Mouse (Mus musculus) intestine, embryonic 15.5 days (tissue): ENCODE measurements at regions not wholly inside any gene's neighbourhood (a gene's known extent, or its start where the extent isn't known, plus 50 kb on each side); places are given as distances from the start of the nearest gene placed in this dataset.
A peak's percentile ranks its signal among the peaks of the same experiment; 100 is the strongest.

Experiments
- ATAC-seq: fragments of 200-750 bp; cut with Nextera tagmentation; 2 replicates; pipeline ENCODE4 v1.8.0; 2017; ENCODE audit warnings: moderate TSS enrichment, moderate library complexity
- H3K27ac ChIP-seq: fragments of 300-500 bp; sonication (generic); 2 replicates; pipeline ENCODE4 v1.5.1; 2015; ENCODE audit warnings: mild to moderate bottlenecking, inconsistent platforms
- H3K27me3 ChIP-seq: fragments of 300-500 bp; sonication (generic); replicated peaks from 2 replicates; pipeline ENCODE4 v1.6.1; 2015; ENCODE audit warnings: inconsistent platforms
- H3K36me3 ChIP-seq: fragments of 300-500 bp; sonication (generic); 2 replicates; pipeline ENCODE4 v1.6.1; 2015; ENCODE audit warnings: inconsistent platforms
- H3K4me1 ChIP-seq: fragments of 300-500 bp; sonication (generic); replicated peaks from 2 replicates; pipeline ENCODE4 v1.6.1; 2015; ENCODE audit warnings: inconsistent platforms
- H3K4me2 ChIP-seq: fragments of 300-500 bp; sonication (generic); replicated peaks from 2 replicates; pipeline ENCODE4 v1.6.1; 2015; ENCODE audit warnings: mild to moderate bottlenecking, inconsistent platforms
- H3K4me3 ChIP-seq: fragments of 300-500 bp; sonication (generic); replicated peaks from 2 replicates; pipeline ENCODE4 v1.5.1; 2015; ENCODE audit warnings: inconsistent platforms
- H3K9ac ChIP-seq: fragments of 300-500 bp; sonication (generic); 2 replicates; pipeline ENCODE4 v1.6.1; 2015; ENCODE audit warnings: inconsistent platforms
- H3K9me3 ChIP-seq: fragments of 300-500 bp; sonication (generic); 2 replicates; pipeline ENCODE4 v1.6.1; 2016; ENCODE audit warnings: inconsistent platforms
- WGBS: fragments of 180-500 bp; shearing (Covaris S2); methylation state at CpG from one replicate; pipeline ENCODE4 v1.1.7; 2015; 5-methylcytosine and 5-hydroxymethylcytosine counted together

DNA sequence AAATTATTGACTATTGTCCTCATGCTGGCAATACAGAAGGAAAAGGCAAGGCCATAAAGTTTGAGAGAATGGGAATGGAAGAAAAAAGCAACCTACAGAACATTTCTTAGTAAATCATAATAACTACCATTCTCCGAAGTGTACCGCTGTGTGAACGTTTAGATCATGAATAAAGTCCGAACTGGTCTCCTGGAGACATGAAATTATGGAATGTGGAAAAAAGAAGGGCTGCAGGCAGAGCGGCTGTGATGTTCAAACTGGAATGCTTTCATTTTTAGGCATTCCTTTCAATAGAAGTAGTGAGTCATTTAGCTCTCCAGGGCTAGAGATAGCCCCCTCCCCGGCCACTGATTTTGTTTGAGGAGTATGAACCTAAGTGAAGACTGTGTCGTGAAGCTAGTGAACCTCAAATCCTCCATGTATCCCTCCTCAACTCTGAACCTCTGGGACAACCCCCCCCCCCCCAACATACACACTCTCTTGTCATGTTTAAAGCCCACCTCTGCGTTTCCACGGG is 202.9 kb upstream of the Krr1 start:
- ATAC-seq: no peak
- no peak overlapping the region for H3K4me3 ChIP-seq
- H3K4me2 ChIP-seq: no peak overlapping the region
- no peaks in the 10 kb centered on the region for H3K36me3 ChIP-seq
- H3K27ac ChIP-seq: no peak overlapping the region
- no peak overlapping the region for H3K9ac ChIP-seq
- H3K27me3 ChIP-seq: no peaks in the 10 kb centered on the region
- peaks cover 2% of the 10 kb centered on the region; the same call in 1 of the 2 replicates for H3K4me1 ChIP-seq
- WGBS: 64% methylated on average over 9 of the region's 9 CpGs
- no peaks in the 10 kb centered on the region for H3K9me3 ChIP-seq

DNA sequence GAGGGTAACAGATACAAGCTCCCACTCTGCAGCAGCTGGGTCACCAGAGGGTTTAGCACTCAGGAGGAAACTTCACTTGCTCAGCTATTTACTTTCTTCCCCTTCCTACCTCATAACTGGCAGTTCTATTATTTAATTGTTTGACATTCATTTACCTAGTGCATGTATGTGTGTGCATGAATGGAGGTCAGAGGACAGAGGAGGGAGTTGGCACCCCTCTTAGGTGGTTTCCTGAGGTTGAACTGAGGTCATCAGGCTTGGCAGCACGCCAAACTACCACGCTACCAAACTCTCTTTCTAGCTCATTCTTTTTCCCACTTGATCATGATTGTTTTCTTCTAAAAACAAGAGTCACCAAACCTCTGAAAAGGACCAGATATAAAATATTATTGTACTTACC is 202.4 kb upstream of the Krr1 start:
- no peaks in the 10 kb centered on the region for H3K36me3 ChIP-seq
- no peak overlapping the region for H3K9ac ChIP-seq
- whole genome bisulfite sequencing: 56% methylated on average over 2 of the region's 2 CpGs
- ATAC-seq: peak; percentile 55; the same call in 1 of the 2 replicates
- H3K4me1 ChIP-seq: peaks cover 2% of the 10 kb centered on the region; the same call in 1 of the 2 replicates
- H3K9me3 ChIP-seq: no peaks in the 10 kb centered on the region
- no peaks in the 10 kb centered on the region for H3K27me3 ChIP-seq
- no peak overlapping the region for H3K27ac ChIP-seq
- H3K4me3 ChIP-seq: no peak overlapping the region
- no peak overlapping the region for H3K4me2 ChIP-seq

DNA sequence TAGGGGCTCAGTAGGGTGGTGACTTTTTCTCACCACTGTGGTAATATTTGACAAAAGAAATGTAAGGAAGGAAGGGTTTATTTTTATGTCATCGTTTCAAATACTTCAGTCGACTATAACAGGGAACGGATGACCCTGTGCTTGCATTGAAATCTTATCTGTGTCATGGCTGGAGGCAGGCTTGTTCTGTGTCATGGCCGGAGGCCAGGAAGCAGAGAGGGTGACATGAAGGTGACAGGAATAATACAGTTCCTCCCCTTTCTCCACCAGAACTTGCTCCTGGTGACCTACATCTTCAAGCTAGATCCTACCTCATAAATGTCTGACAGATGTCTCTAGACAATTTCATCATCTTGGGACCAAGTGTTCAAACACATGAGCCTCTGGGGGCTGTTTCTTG is 201.5 kb upstream of the Krr1 start:
- ATAC-seq: no peak
- Histone ChIP-seq H3K9me3 (no peaks in the 10 kb centered on the region), H3K27me3 (no peaks in the 10 kb centered on the region), H3K4me2 (no peak overlapping the region), H3K4me3 (no peak overlapping the region), H3K27ac (no peak overlapping the region), H3K9ac (no peak overlapping the region), H3K4me1 (peaks cover 2% of the 10 kb centered on the region; the same call in 1 of the 2 replicates), H3K36me3 (no peaks in the 10 kb centered on the region)
- WGBS: 76% methylated on average over 4 of the region's 4 CpGs

DNA sequence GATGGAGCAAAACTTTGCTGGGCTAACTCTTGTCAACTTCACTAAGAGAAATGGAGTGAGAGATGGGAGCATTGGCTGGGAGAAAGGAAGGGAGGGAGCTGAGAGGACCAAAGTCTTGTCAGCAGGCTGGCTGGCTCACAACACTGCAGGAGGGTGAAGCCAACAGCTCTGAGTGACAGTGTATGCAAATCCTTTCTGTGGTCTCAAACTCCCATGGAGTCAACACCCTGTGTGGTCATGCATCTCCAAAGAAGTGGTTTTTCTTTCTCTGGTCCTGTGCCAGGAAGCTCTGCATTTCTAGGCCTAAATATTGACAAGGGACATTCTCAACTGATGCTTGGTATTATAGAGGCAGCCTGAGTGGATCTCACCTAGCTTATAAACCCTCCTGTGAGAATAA is 194.9 kb upstream of the Krr1 start:
- no peak for ATAC-seq
- Histone ChIP-seq H3K9me3 (no peaks in the 10 kb centered on the region), H3K27me3 (no peaks in the 10 kb centered on the region), H3K36me3 (no peaks in the 10 kb centered on the region), H3K27ac (no peak overlapping the region), H3K4me2 (no peak overlapping the region), H3K4me1 (no peaks in the 10 kb centered on the region), H3K9ac (no peak overlapping the region), H3K4me3 (no peak overlapping the region)

DNA sequence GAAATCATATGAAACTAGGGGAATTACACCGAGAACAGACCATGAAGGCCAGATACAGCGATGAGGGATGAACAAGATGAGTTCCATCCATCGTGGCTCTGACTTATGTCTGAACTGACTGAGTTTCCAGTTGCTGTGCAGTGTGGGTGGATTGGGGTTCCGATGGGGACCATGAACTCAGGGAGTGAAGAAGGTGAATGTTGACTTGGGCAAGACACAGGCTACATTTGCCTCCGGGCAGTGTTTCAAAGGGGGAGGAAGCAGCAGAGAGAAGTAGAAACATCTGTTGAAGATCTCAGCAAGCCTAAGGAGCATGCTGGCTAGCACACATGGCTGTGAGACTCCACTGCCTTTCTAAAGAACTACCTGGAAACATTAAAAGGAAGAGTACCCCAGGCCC is 194.4 kb upstream of the Krr1 start:
- Histone ChIP-seq H3K4me2 (no peak overlapping the region), H3K27ac (no peak overlapping the region), H3K4me1 (no peaks in the 10 kb centered on the region), H3K9ac (no peak overlapping the region), H3K36me3 (no peaks in the 10 kb centered on the region), H3K9me3 (no peaks in the 10 kb centered on the region), H3K4me3 (no peak overlapping the region), H3K27me3 (no peaks in the 10 kb centered on the region)
- no peak for ATAC-seq
- 81% methylated on average over 5 of the region's 5 CpGs for WGBS

- 90% methylated on average over 7 of the region's 7 CpGs for WGBS
- Histone ChIP-seq H3K4me3 (no peak overlapping the region), H3K9me3 (no peaks in the 10 kb centered on the region), H3K9ac (no peak overlapping the region), H3K27ac (no peak overlapping the region), H3K4me1 (no peaks in the 10 kb centered on the region), H3K36me3 (no peaks in the 10 kb centered on the region), H3K4me2 (no peak overlapping the region), H3K27me3 (no peaks in the 10 kb centered on the region)
- ATAC-seq: no peak
Observed at GRCm38 (mm10) chr10:111779956-111780355, 192.5 kb upstream of the Krr1 start.

GRCm38 (mm10) chr10:111782195-111782810 is 190.2 kb upstream of the Krr1 start:
- H3K36me3 ChIP-seq: no peaks in the 10 kb centered on the region
- no peak overlapping the region for H3K9ac ChIP-seq
- H3K4me3 ChIP-seq: no peak overlapping the region
- no peak for ATAC-seq
- H3K4me1 ChIP-seq: no peaks in the 10 kb centered on the region
- H3K27me3 ChIP-seq: no peaks in the 10 kb centered on the region
- no peak overlapping the region for H3K27ac ChIP-seq
- H3K4me2 ChIP-seq: no peak overlapping the region
- WGBS: 84% methylated on average over 22 of the region's 22 CpGs
- H3K9me3 ChIP-seq: no peaks in the 10 kb centered on the region

DNA sequence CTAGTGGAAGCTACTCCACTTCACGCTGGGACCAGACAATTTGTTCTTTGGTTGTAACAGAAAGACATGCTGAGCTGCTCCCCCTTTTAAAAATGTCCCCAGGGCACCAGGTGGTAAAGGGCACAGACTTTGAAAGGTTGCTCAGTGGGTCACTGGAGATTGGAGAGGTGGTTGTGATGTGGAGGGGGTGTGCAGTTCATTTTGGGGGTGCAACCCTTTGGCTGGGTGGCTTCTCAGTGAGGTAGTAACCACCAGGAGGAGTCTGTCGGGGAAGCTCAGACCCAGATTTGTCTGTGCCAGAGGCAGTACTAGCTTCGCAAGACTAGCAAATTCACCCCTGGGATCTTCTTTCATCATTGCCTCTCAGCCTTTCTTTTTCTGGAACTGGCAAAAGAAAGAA is 189.0 kb upstream of the Krr1 start:
- 81% methylated on average over 3 of the region's 3 CpGs for WGBS
- no peak for ATAC-seq

GRCm38 (mm10) chr10:111784065-111784853 is 188.2 kb upstream of the Krr1 start:
- Histone ChIP-seq H3K27ac (no peak overlapping the region), H3K4me1 (no peaks in the 10 kb centered on the region), H3K4me2 (no peak overlapping the region), H3K9ac (no peak overlapping the region), H3K36me3 (no peaks in the 10 kb centered on the region), H3K9me3 (no peaks in the 10 kb centered on the region), H3K27me3 (no peaks in the 10 kb centered on the region), H3K4me3 (no peak overlapping the region)
- WGBS: 50% methylated on average over 12 of the region's 12 CpGs
- no peak for ATAC-seq

More for the DNA sequence above, 189.0 kb upstream of the Krr1 start:
- Histone ChIP-seq H3K9ac (no peak overlapping the region), H3K4me1 (no peaks in the 10 kb centered on the region), H3K4me2 (no peak overlapping the region), H3K27ac (no peak overlapping the region), H3K27me3 (no peaks in the 10 kb centered on the region), H3K36me3 (no peaks in the 10 kb centered on the region), H3K4me3 (no peak overlapping the region), H3K9me3 (no peaks in the 10 kb centered on the region)

- no peaks in the 10 kb centered on the region for H3K9me3 ChIP-seq
- no peaks in the 10 kb centered on the region for H3K36me3 ChIP-seq
- no peak overlapping the region for H3K27ac ChIP-seq
- ATAC-seq: no peak
- H3K4me1 ChIP-seq: no peaks in the 10 kb centered on the region
- 58% methylated on average over 9 of the region's 9 CpGs for WGBS
- H3K4me2 ChIP-seq: no peak overlapping the region
- H3K27me3 ChIP-seq: no peaks in the 10 kb centered on the region
- H3K9ac ChIP-seq: no peak overlapping the region
- H3K4me3 ChIP-seq: no peak overlapping the region
Observed at GRCm38 (mm10) chr10:111787175-111787574, 185.3 kb upstream of the Krr1 start.

GRCm38 (mm10) chr10:111789264-111789663 is 183.2 kb upstream of the Krr1 start:
- no peak overlapping the region for H3K27ac ChIP-seq
- 87% methylated on average over 9 of the region's 9 CpGs for WGBS
- no peak overlapping the region for H3K9ac ChIP-seq
- no peak overlapping the region for H3K4me3 ChIP-seq
- ATAC-seq: no peak
- no peak overlapping the region for H3K4me2 ChIP-seq
- H3K27me3 ChIP-seq: no peaks in the 10 kb centered on the region
- H3K4me1 ChIP-seq: no peaks in the 10 kb centered on the region
- no peaks in the 10 kb centered on the region for H3K9me3 ChIP-seq
- H3K36me3 ChIP-seq: no peaks in the 10 kb centered on the region

GRCm38 (mm10) chr10:111790911-111791310 is 181.6 kb upstream of the Krr1 start:
- 98% methylated on average over 2 of the region's 2 CpGs for WGBS
- ATAC-seq: no peak
- Histone ChIP-seq H3K27ac (no peak overlapping the region), H3K4me2 (no peak overlapping the region), H3K4me1 (no peaks in the 10 kb centered on the region), H3K9ac (no peak overlapping the region), H3K9me3 (no peaks in the 10 kb centered on the region), H3K27me3 (no peaks in the 10 kb centered on the region), H3K36me3 (no peaks in the 10 kb centered on the region), H3K4me3 (no peak overlapping the region)

DNA sequence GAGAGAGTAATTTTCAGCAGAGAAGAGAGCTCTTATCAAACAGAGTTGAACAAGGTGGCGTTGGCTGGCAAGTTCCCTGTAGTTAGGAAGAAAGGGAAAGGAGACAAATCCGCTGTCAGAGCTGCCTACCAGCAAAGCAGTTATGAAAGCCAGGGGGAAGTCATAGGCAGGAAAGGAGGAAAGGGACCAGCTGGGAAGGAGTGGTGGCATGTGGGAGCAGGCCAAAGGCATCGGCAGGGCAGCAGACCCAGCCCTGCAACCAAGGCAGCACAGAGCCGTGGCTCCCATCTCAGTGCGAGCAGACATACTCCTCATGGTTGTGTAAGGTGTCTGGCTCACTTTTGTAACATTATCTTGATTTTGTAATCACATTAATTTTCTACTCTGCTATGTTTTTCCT is 177.4 kb upstream of the Krr1 start:
- Histone ChIP-seq H3K4me3 (no peak overlapping the region), H3K9ac (no peak overlapping the region), H3K27me3 (no peaks in the 10 kb centered on the region), H3K4me1 (no peaks in the 10 kb centered on the region), H3K27ac (no peak overlapping the region), H3K9me3 (no peaks in the 10 kb centered on the region), H3K36me3 (no peaks in the 10 kb centered on the region), H3K4me2 (no peak overlapping the region)
- WGBS: 68% methylated on average over 5 of the region's 5 CpGs
- ATAC-seq: no peak
